Mouse (Mus musculus) kidney, adult 2 months (tissue): Measurements from ENCODE around the gene Mttp.

ENCODE experiments used
- CTCF ChIP-seq: fragments of 200-500 bp; conservative IDR thresholded peaks from 2 replicates; pipeline ENCODE4 v1.5.1; 2011; ENCODE audit warnings: low read depth, mild to moderate bottlenecking, control low read depth, low read length, moderate library complexity, mixed read lengths; ENCODE audit not compliant: insufficient read depth, insufficient read length
- POLR2A ChIP-seq: fragments of 200-500 bp; IDR thresholded peaks from one replicate; pipeline ENCODE4 v1.6.1; 2011; ENCODE audit warnings: low read depth, low read length, control low read depth

GRCm38 (mm10) chr3:138095301-138095700, 49.5 kb downstream of the Mttp start:
- no peak for TF ChIP-seq POLR2A
- TF ChIP-seq CTCF: no peak
